Mouse (Mus musculus) testis, postnatal 14 days (tissue): Measurements from ENCODE around the gene Gsk3a.
A peak's percentile ranks its signal among the peaks of the same experiment; 100 is the strongest.

Experiments
- DNase-seq: peaks from one replicate; pipeline ENCODE4 v3.0.0; 2021; ENCODE audit warnings: low spot score

Gene Gsk3a

DNA sequence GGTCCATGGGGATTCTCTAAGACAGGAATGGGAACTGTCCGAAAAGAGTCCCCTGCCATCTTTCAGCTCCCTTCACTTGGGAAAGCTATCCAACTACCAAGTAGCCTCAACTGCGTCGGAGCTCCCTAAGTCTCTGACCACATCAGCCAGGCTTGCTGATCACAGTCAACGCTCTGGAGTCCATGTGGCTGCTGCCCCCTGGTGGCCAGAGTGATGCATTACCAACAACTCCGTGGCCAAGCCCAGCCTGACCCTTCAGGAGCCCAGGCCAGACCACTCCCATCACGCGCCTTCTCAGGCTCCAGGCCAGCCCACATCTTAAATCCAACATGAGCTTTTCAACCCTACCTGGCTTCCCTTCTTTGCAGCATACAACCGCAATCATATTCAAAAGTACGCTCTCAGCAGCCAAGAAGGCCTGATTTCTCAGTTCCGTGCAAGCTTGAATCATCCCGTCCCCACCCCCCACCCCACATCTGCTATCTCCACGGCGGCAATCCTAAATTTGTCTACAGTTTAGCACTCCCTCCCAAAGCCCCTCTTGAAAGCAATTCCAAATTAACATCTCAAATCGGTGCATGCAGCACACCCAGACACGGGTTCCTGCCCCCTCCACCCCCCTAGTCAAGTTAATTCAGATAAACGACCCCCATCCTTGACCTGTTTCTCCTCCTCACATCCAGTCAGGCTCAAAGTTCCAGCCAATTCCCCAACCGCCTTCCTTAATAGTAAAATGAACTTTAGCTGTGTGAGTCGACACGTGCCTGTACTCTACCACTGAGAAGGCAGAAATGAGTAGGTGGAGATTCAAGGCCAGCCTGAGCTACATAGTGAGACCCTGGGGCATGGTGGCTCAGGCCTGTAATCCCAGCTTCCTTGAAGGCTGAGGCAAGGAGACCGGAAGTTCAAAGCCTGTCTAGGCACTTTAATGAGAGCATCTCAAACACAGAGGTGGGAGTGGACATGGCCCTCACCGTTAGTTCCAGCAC is 49.7 kb downstream of the Gsk3a start:
- peak; percentile 81 for DNase-seq

DNA sequence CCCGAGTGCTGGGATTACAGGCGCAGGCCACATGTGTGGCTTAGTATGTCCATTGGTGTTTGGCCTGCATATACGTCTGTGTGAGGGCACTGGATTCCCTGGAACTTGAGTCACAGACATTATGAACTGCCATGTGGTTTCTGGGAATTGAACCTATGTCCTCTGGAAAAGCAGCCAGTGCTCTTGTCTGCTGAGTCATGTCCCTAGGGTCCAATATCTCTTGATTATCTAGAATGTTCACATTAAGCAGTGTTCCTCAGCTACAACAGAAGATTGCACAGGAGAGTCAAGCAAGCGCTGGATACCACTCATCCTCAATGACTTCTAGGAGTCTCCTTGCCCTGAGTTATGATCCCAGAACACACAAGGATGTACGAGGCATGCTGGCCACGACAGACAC is 53.6 kb downstream of the Gsk3a start:
- DNase-seq, result no peak

DNA sequence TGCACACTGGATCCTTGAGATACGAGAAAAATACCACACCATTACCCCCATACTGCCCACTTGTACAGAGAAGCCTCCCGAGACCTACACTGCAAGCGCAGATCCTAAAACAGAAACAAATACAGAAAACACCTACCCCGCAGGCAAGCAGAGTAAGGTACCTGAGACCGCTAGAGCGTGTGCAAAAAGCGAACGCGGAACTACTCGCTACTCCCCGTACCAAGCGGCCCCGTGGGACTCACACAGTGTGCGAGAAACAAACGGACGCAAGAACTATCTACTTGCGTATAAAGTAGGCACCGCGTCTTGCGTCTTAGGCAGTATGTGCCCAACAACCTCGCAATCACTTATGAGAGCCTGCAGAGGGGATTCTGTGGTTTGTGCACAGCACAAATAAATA is 55.8 kb downstream of the Gsk3a start:
- DNase-seq, result no peak

DNA sequence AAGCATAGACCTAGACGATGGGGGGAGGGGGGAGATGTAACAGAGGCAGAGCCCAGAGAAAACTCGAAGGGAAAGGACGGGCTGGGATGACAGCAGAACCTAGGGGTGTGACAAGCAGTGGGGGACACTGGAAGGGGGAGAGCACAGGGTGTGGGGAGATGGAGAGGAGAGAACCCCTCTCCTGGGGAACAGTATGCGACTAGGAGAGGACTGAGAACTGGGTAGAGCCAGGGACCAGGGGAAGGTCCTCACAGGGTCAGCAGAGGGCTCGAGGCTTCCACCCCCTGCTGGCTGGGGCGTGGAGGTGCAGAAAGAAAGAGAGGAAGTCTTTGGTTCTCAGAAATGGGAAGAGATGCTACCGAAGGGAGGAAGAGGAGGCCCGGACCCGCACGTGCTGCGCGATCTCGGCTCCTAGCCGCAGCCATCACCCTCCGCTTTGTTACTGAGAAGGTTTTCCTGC is 56.3 kb downstream of the Gsk3a start:
- DNase-seq, result no peak

DNA sequence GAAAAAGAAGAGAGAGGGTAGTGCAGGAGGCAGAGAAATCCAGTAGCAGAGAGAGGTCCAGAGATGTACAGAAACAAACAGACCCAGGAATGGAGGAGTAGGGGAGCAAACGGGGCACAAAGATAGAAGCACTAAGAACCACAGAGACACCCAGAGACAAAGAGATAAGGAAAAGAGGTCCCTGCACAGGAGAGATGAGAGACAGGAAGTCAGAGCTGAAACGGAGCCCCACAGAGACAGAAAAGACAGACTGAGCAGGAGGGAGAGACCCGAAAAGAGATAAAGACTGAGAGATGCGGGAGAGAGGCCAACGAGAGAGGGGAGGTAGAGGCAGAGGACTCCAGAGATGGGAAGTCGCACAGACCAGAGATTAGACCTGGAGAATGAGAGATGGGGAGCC is 57.1 kb downstream of the Gsk3a start:
- DNase-seq, result no peak

DNA sequence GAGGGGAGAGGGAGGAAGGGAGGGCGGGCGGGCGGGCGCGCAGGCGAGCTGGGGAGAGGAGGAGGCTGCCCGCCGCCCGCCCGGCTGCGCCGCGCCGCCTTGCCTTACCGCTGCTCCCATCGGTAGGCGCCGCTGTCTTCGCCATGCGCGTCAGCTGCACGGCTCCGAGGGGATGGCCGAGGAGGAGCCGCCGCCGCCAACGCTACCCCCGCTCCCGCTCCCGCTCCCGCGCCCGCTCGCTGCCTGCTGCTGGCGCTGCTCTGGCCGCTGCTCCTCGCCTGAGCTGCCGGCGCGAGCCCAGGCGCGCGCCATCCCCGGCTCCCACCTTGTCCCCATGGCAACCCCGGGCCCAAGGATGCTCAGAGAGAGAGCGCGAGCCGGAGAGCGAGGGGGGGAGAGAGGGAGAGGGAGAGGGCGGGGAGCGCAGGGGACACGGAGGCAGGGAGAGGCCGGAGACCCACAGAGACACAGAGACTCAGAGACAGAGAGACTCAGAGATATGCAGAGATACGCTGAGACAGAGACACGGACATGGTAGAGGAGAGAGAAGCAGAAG is 58.0 kb downstream of the Gsk3a start, which contains the start of gene Pou2f2:
TSS of gene Pou2f2 (minus strand) at position 121 of the 556 bp plus-strand sequence.
- peak; percentile 44 for DNase-seq

DNA sequence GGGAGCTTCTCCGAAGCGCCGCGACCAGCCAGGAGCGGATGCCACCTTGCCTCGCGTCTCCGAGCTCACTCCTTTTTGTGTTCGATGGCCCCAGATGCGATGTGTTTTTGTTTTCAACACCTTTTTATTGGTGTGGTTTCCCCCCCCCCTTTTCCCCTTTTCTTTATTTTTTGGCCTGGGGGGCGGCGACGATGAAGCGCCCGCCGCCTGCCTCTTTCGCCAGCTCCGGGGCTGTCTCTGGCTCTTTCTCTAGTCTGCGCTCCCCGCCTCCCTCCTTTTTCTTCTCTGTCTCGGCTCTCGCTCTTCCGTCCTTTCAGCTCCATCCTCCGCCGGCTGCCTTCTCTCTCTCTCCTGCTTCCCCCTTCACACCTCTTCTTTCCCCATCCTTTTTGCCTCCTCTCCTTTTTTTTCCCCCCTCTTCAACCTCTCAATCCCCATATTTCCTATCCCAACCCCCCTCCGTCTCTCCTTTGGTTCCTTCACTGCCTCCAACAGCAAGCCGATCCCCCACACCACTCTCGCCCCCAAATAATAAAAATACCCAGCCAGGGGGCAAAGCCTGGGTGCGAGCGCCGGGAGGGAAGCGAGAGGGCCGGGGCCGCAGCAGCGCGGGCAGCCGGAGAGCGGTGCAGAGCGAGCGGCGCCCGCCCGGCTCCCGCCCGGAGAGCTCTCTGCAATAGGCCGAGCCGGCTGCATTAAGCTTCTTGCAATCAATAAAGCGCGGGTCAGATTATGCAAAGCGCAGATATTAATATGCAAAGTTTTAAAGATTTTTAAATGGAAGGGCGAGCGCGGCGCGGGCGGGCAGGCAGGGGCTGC is 58.7 kb downstream of the Gsk3a start:
- no peak for DNase-seq

DNA sequence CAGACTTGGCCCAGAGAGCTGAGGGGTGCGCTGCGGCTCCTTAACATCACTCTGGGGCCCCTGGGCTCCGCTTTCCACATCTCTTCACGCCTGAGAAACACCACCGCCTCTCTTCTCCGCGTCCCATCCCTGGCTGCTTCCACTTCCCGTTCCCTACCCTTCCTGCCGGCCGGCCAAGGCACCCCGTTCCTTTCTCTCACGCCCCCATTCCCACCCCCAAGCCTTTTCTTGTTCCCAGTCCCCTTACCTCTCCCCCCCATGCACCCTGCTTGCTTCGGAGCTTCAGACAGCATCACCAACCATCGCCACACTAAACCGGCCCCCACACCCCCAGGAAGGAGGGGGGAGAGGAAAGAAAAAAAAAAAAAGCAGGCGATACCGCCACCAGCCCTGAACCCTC is 59.3 kb downstream of the Gsk3a start:
- DNase-seq, result no peak
